Mouse (Mus musculus): ENCODE results near the gene Olfr348.

Gene Olfr348

DNA sequence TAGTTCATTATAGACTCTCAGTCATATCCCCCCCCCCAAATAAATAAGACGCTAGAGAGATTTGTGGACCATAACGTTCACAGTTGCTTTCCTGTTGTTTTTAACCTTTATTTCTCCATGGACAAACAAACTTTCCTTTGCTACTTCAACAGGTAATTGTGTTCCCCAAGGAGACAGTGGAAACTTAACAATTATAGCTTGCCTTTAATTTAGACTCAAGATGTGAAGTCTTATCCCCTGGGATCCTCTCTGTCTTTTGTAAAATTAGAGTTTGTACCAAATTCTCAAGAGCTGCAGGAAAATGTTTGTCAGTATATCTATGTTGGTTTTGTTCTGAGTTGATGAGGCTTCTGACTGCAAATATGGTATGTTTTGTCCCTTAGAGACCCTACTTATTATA, at the start of gene Olfr348:
Gene Olfr348 (plus strand): TSS at position 301 of the 400 bp plus-strand sequence.
- DNase-seq = no peak

DNA sequence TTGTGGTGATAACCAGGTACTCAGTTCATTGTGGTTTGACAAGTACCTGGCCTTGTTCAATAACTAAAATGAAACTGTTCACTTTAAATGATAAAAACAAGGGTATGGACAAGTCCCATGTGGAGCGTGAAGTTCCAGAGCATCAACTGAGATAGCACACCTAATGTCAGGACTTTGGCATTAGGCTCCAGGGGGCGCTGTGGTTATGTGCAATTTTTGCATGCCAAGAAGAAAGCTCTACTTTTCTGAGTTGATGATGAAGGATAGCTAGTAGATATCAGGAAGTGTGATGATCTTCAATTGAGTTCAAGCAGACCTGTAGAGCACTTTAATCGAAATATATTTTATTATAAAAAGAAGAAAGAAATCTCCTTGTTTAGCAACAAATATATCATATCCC, 47.9 kb upstream of the Olfr348 start:
- DNase-seq = peak in 1 of 2 experiments; percentile 43

DNA sequence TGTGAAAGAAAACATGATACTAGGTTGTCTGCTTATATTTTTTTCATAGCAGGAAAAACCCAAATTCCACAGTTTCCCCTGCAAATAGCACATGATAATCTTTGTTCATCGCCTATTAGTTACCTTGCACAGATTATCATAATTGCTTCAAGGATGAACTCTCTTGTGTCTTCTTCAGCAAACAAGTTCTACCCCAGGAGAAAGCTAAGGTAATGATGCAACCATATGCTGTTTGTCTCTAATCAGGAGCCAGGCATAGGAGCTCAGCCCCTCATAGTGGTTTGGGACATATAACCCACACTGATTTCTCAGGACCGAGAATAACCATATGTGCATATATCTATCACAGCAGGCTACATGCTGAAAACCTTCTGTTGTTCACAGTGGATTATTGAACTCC, 6.2 kb downstream of the Olfr348 start, which contains the start of gene Olfr50:
Gene Olfr50 (plus strand): TSS at position 301 of the 400 bp plus-strand sequence.
- no peak for DNase-seq

DNA sequence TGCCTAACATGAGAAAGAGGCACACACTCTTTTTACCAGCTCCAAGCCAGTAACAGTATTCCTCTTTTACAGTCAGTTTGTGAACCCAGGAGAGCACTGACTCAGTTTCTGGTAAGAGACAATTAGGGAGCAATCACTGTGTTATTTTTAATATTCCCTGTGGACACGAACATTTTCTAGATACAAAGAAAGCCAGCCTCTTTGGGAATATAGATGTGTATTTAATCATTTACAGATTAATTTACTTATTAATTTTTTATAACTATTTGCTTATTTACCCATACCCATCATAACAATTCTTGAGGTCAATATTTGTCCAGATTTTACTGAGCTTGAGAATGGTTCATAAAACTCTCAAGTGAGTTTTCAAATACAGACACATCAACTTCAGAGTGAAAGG, 32.9 kb downstream of the Olfr348 start, which contains the start of gene Olfr3:
Gene Olfr3 (minus strand): TSS at position 101 of the 400 bp plus-strand sequence.
- no peak for DNase-seq
